Mouse (Mus musculus): ENCODE results near the gene Pir. TPM values are rescaled to one million over a fixed set of nuclear protein-coding genes. Genes with fewer than 3 reads are reported as not detected.

Gene Pir
- total RNA-seq (2012; rRNA removed): 9.2 and 10.5 TPM in 2 replicates

- Histone ChIP-seq H3K36me3 (ENCODE audit: control insufficient read depth, insufficient read depth, low read length, poor library complexity, severe bottlenecking) (peaks cover 3% of the 10 kb centered on the region; the same call in 1 of the 2 replicates), H3K4me3 (ENCODE audit: insufficient read depth in 1 of 2, low read depth in 1 of 2, low read length in 2 of 2, poor library complexity in 1 of 2, severe bottlenecking in 1 of 2) (peak within 1 kb of the TSS; percentile 87 to 99), H3K4me1 (ENCODE audit: control insufficient read depth in 2 of 2, insufficient read depth in 2 of 2, low read length in 2 of 2, poor library complexity in 1 of 2) (no peaks in the 10 kb centered on the region), H3K9me3 (ENCODE audit: control insufficient read depth, insufficient read depth, low read depth, low read length) (no peaks in the 10 kb centered on the region), H3K9ac (ENCODE audit: insufficient read depth, low read depth, low read length, poor library complexity, severe bottlenecking) (peak within 1 kb of the TSS; percentile 96), H3K27ac (ENCODE audit: insufficient read depth, low read depth, low read length, poor library complexity, severe bottlenecking) (peak within 1 kb of the TSS; percentile 90)
- in situ Hi-C loops (cut with MboI; ENCODE audit: low sequenced_read_pairs in 2 of 2, unreplicated experiment in 2 of 2): no loop called here
- peak; percentile 77 for DNase-seq (ENCODE audit: low read depth, low spot score)
- TF ChIP-seq ZC3H11A (IDR thresholded peaks at IDR 0.05; ENCODE audit: borderline replicate concordance, low read depth, low read length) (no peak), MAFK (IDR thresholded peaks at IDR 0.05; ENCODE audit: insufficient read depth, low read depth, low read length) (peak; percentile 95), ZNF384 (IDR thresholded peaks at IDR 0.05; ENCODE audit: low read depth, low read length) (no peak), CHD2 (IDR thresholded peaks at IDR 0.05; ENCODE audit: low read depth, low read length) (no peak), HCFC1 (IDR thresholded peaks at IDR 0.05; ENCODE audit: borderline replicate concordance, insufficient read depth, low read length) (no peak)
These were observed at the start of gene Pir for GRCm38 (mm10) chrX:164269285-164269761. Gene Pir, plus strand, starts transcription at chrX:164269371.

- in situ Hi-C loops (cut with MboI; ENCODE audit: low sequenced_read_pairs in 2 of 2, unreplicated experiment in 2 of 2): no loop called here
- H3K9me3 ChIP-seq (ENCODE audit: control insufficient read depth, insufficient read depth, low read depth, low read length): no peaks in the 10 kb centered on the region
- no peak overlapping the region for H3K27ac ChIP-seq (ENCODE audit: insufficient read depth, low read depth, low read length, poor library complexity, severe bottlenecking)
- no peaks in the 10 kb centered on the region for H3K4me1 ChIP-seq (ENCODE audit: control insufficient read depth in 2 of 2, insufficient read depth in 2 of 2, low read length in 2 of 2, poor library complexity in 1 of 2)
- H3K4me3 ChIP-seq (ENCODE audit: insufficient read depth in 1 of 2, low read depth in 1 of 2, low read length in 2 of 2, poor library complexity in 1 of 2, severe bottlenecking in 1 of 2): no peak overlapping the region
- TF ChIP-seq MAFK (IDR thresholded peaks at IDR 0.05; ENCODE audit: insufficient read depth, low read depth, low read length) (no peak), HCFC1 (IDR thresholded peaks at IDR 0.05; ENCODE audit: borderline replicate concordance, insufficient read depth, low read length) (no peak), ZNF384 (IDR thresholded peaks at IDR 0.05; ENCODE audit: low read depth, low read length) (no peak), CHD2 (IDR thresholded peaks at IDR 0.05; ENCODE audit: low read depth, low read length) (no peak), ZC3H11A (IDR thresholded peaks at IDR 0.05; ENCODE audit: borderline replicate concordance, low read depth, low read length) (no peak)
- no peaks in the 10 kb centered on the region for H3K36me3 ChIP-seq (ENCODE audit: control insufficient read depth, insufficient read depth, low read length, poor library complexity, severe bottlenecking)
- no peak overlapping the region for H3K9ac ChIP-seq (ENCODE audit: insufficient read depth, low read depth, low read length, poor library complexity, severe bottlenecking)
- peak; percentile 15 for DNase-seq (ENCODE audit: low read depth, low spot score)
These were observed 47.2 kb upstream of the Pir start for GRCm38 (mm10) chrX:164221989-164222388.

DNA sequence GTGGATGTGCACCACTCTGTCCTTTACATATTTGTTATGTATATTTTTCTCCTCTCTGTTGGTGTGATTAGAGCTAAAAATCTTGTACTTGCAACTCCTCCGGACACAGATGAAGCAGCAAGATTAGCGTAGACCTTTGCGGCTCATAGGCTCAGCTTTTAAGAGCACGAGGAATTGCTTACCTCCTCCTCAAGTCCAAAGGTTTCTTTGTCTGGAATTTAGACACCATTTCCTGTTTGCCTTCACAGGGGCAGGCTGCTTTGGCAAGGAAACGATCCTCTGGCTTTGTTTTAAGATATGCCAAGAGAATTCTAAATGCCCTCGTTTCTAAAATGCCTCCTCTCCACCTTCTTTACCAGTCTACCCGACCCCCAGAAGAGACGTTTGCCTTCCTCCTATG is 35.8 kb upstream of the Pir start:
- DNase-seq (ENCODE audit: low read depth, low spot score): no peak
- in situ Hi-C loops (cut with MboI; ENCODE audit: low sequenced_read_pairs in 2 of 2, unreplicated experiment in 2 of 2): no loop called here
- no peak overlapping the region for H3K27ac ChIP-seq (ENCODE audit: insufficient read depth, low read depth, low read length, poor library complexity, severe bottlenecking)
- H3K9me3 ChIP-seq (ENCODE audit: control insufficient read depth, insufficient read depth, low read depth, low read length): no peaks in the 10 kb centered on the region
- no peaks in the 10 kb centered on the region for H3K4me1 ChIP-seq (ENCODE audit: control insufficient read depth in 2 of 2, insufficient read depth in 2 of 2, low read length in 2 of 2, poor library complexity in 1 of 2)
- no peak for TF ChIP-seq ZC3H11A (IDR thresholded peaks at IDR 0.05; ENCODE audit: borderline replicate concordance, low read depth, low read length)
- no peak for TF ChIP-seq CHD2 (IDR thresholded peaks at IDR 0.05; ENCODE audit: low read depth, low read length)
- no peak for TF ChIP-seq MAFK (IDR thresholded peaks at IDR 0.05; ENCODE audit: insufficient read depth, low read depth, low read length)
- no peak for TF ChIP-seq HCFC1 (IDR thresholded peaks at IDR 0.05; ENCODE audit: borderline replicate concordance, insufficient read depth, low read length)
- TF ChIP-seq ZNF384 (IDR thresholded peaks at IDR 0.05; ENCODE audit: low read depth, low read length): no peak
- no peak overlapping the region for H3K4me3 ChIP-seq (ENCODE audit: insufficient read depth in 1 of 2, low read depth in 1 of 2, low read length in 2 of 2, poor library complexity in 1 of 2, severe bottlenecking in 1 of 2)
- no peak overlapping the region for H3K9ac ChIP-seq (ENCODE audit: insufficient read depth, low read depth, low read length, poor library complexity, severe bottlenecking)
- no peaks in the 10 kb centered on the region for H3K36me3 ChIP-seq (ENCODE audit: control insufficient read depth, insufficient read depth, low read length, poor library complexity, severe bottlenecking)

DNA sequence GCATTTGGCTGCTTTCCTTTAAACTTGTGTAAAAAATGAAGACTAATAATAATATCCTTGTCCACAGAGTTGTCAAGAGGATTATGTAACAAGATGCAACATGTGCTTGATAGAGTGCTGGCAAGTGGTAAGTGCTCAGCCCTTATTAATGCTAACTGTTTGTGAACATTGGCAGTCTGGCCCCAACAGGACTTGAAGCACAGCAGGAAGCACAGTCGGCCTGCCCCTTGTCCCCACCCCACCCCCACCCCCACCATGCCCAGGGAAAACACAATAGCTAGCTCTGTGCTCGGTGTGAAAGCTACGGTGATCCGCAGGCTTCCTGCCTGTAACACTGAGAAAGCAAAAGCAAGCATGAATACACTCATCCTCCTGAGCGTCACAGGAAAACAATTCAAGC is 23.5 kb upstream of the Pir start:
- H3K4me3 ChIP-seq (ENCODE audit: insufficient read depth in 1 of 2, low read depth in 1 of 2, low read length in 2 of 2, poor library complexity in 1 of 2, severe bottlenecking in 1 of 2): no peak overlapping the region
- in situ Hi-C loops (cut with MboI; ENCODE audit: low sequenced_read_pairs in 2 of 2, unreplicated experiment in 2 of 2): no loop called here
- H3K4me1 ChIP-seq (ENCODE audit: control insufficient read depth in 2 of 2, insufficient read depth in 2 of 2, low read length in 2 of 2, poor library complexity in 1 of 2): no peaks in the 10 kb centered on the region
- no peak for DNase-seq (ENCODE audit: low read depth, low spot score)
- no peaks in the 10 kb centered on the region for H3K9me3 ChIP-seq (ENCODE audit: control insufficient read depth, insufficient read depth, low read depth, low read length)
- H3K36me3 ChIP-seq (ENCODE audit: control insufficient read depth, insufficient read depth, low read length, poor library complexity, severe bottlenecking): no peaks in the 10 kb centered on the region
- TF ChIP-seq ZC3H11A (IDR thresholded peaks at IDR 0.05; ENCODE audit: borderline replicate concordance, low read depth, low read length) (no peak), HCFC1 (IDR thresholded peaks at IDR 0.05; ENCODE audit: borderline replicate concordance, insufficient read depth, low read length) (no peak), MAFK (IDR thresholded peaks at IDR 0.05; ENCODE audit: insufficient read depth, low read depth, low read length) (no peak), ZNF384 (IDR thresholded peaks at IDR 0.05; ENCODE audit: low read depth, low read length) (no peak), CHD2 (IDR thresholded peaks at IDR 0.05; ENCODE audit: low read depth, low read length) (no peak)
- H3K27ac ChIP-seq (ENCODE audit: insufficient read depth, low read depth, low read length, poor library complexity, severe bottlenecking): no peak overlapping the region
- no peak overlapping the region for H3K9ac ChIP-seq (ENCODE audit: insufficient read depth, low read depth, low read length, poor library complexity, severe bottlenecking)

- no peak overlapping the region for H3K27ac ChIP-seq (ENCODE audit: insufficient read depth, low read depth, low read length, poor library complexity, severe bottlenecking)
- no peak overlapping the region for H3K9ac ChIP-seq (ENCODE audit: insufficient read depth, low read depth, low read length, poor library complexity, severe bottlenecking)
- no peaks in the 10 kb centered on the region for H3K36me3 ChIP-seq (ENCODE audit: control insufficient read depth, insufficient read depth, low read length, poor library complexity, severe bottlenecking)
- H3K4me1 ChIP-seq (ENCODE audit: control insufficient read depth in 2 of 2, insufficient read depth in 2 of 2, low read length in 2 of 2, poor library complexity in 1 of 2): no peaks in the 10 kb centered on the region
- H3K9me3 ChIP-seq (ENCODE audit: control insufficient read depth, insufficient read depth, low read depth, low read length): no peaks in the 10 kb centered on the region
- DNase-seq (ENCODE audit: low read depth, low spot score): no peak
- no peak overlapping the region for H3K4me3 ChIP-seq (ENCODE audit: insufficient read depth in 1 of 2, low read depth in 1 of 2, low read length in 2 of 2, poor library complexity in 1 of 2, severe bottlenecking in 1 of 2)
- TF ChIP-seq ZNF384 (IDR thresholded peaks at IDR 0.05; ENCODE audit: low read depth, low read length): no peak
- in situ Hi-C loops (cut with MboI; ENCODE audit: low sequenced_read_pairs in 2 of 2, unreplicated experiment in 2 of 2): no loop called here
These were observed 22.4 kb upstream of the Pir start for GRCm38 (mm10) chrX:164246722-164247121.
